ENCODE assay signal across 8 mouse cellular contexts in genomic region chr6:135377583-135378319, GRCm38 (mm10). TPM values are rescaled to one million over a fixed set of nuclear protein-coding genes. Genes with fewer than 3 reads are reported as not detected.
DNase-seq lines count a peak whose midpoint lies in the region; ATAC-seq lines count a peak whose summit lies in the region.

No protein-coding gene starts in this region.

- H3K36me3 ChIP-seq in forebrain, embryonic 10.5 days (replicated peaks), result no peaks in the 10 kb centered on the region
- H3K36me3 ChIP-seq in neural tube, embryonic 14.5 days (ENCODE audit: control insufficient read depth, insufficient read depth, low read length), result no peaks in the 10 kb centered on the region

- peak; percentile 29 for DNase-seq in MEL-GATA-1-ER (ENCODE audit: extremely low read depth, low read depth)
- peak; percentile 17 for DNase-seq in c-Kit-negative CD71-positive TER-119-positive erythroid progenitor cells, embryonic 14.5 days (ENCODE audit: low read depth, low spot score)
- DNase-seq in forebrain, embryonic 10.5 days (ENCODE audit: extremely low spot score, low spot score), result peak; percentile 64
- peak; percentile 75 for DNase-seq in heart, postnatal 4 days
- DNase-seq in layer of hippocampus, adult 11-12 months (ENCODE audit: low spot score), result peak; percentile 72
- peak; percentile 58 to 69 for DNase-seq in lung, adult 18-20 months
- peak; percentile 73 for DNase-seq in thymus, postnatal 4 days

- peak overlapping the region; percentile 35 for H3K4me3 ChIP-seq in forebrain, embryonic 10.5 days
- peak overlapping the region; percentile 9; the same call in 1 of the 2 replicates for H3K4me3 ChIP-seq in neural tube, embryonic 14.5 days (ENCODE audit: low read depth, low read length)

- peak; percentile 47; the same call in 1 of the 2 replicates for ATAC-seq in neural tube, embryonic 14.5 days (ENCODE audit: low read depth)

- H3K9me3 ChIP-seq in forebrain, embryonic 10.5 days, result no peaks in the 10 kb centered on the region
- no peaks in the 10 kb centered on the region for H3K9me3 ChIP-seq in neural tube, embryonic 14.5 days (ENCODE audit: control insufficient read depth, low read length)

- peaks cover 17% of the 10 kb centered on the region for H3K27me3 ChIP-seq in forebrain, embryonic 10.5 days (ENCODE audit: poor library complexity, severe bottlenecking)
- H3K27me3 ChIP-seq in neural tube, embryonic 14.5 days (ENCODE audit: control insufficient read depth, insufficient read depth, low read length), result no peaks in the 10 kb centered on the region

- H3K27ac ChIP-seq in forebrain, embryonic 10.5 days, result no peak overlapping the region
- no peak overlapping the region for H3K27ac ChIP-seq in neural tube, embryonic 14.5 days (ENCODE audit: low read depth, low read length)

- peak overlapping the region; percentile 43 for H3K4me2 ChIP-seq in neural tube, embryonic 14.5 days (ENCODE audit: low read depth, low read length)

- 23% methylated on average over 16 of the region's 16 CpGs for WGBS in forebrain, embryonic 10.5 days
- 21% methylated on average over 16 of the region's 16 CpGs for WGBS in neural tube, embryonic 14.5 days

- H3K9ac ChIP-seq in neural tube, embryonic 14.5 days (replicated peaks; ENCODE audit: low read depth, low read length), result no peak overlapping the region

- peaks cover 14% of the 10 kb centered on the region for H3K4me1 ChIP-seq in forebrain, embryonic 10.5 days
- H3K4me1 ChIP-seq in neural tube, embryonic 14.5 days (ENCODE audit: control insufficient read depth, insufficient read depth, low read length), result peaks cover 4% of the 10 kb centered on the region; the same call in 1 of the 2 replicates

RNA-seq across cellular contexts. Expression of gene Emp1, which starts 15.4 kb away (rescaled TPM):
- polyA plus RNA-seq in forebrain, embryonic 10.5 days (2016; fragmentation: Nextera tagmentation; extraction: Ambion mirVana), result 3.4 and 5.1 TPM in 2 replicates
- total RNA-seq in heart, postnatal 4 days (2021), result 100 to 1,000 TPM; 233 to 234 TPM
- polyA plus RNA-seq in neural tube, embryonic 14.5 days (2014; fragmentation: Nextera tagmentation; extraction: Ambion mirVana), result 2.0 and 4.7 TPM in 2 replicates

Comparison
In these comparisons a context has a peak if more than half of its experiments do, and no peak if none do; other contexts are left out.
1. DNase-seq: peak in every context shown above with its lines; median percentile 75 in heart, postnatal 4 days; 73 in thymus, postnatal 4 days; 72 in layer of hippocampus, adult 11-12 months; 64 in forebrain, embryonic 10.5 days; 64 in lung, adult 18-20 months; 29 in MEL-GATA-1-ER; 17 in c-Kit-negative CD71-positive TER-119-positive erythroid progenitor cells, embryonic 14.5 days.